Mouse (Mus musculus) liver, postnatal 0 days (tissue): ENCODE data around the gene Mad2l1bp. TPM values are rescaled to one million over a fixed set of nuclear protein-coding genes. Genes with fewer than 3 reads are reported as not detected.

Source experiments
- ATAC-seq: fragments of 200-750 bp; cut with Nextera tagmentation; 2 replicates; pipeline ENCODE4 v1.8.0; 2017; ENCODE audit warnings: mild to moderate bottlenecking, moderate library complexity
- DNase-seq: peaks from one replicate; pipeline ENCODE4 v3.0.0-alpha.2; 2016
- H3K27ac ChIP-seq: fragments of 300-500 bp; sonication (generic); 2 replicates; pipeline ENCODE4 v1.5.1; 2014; ENCODE audit warnings: antibody characterized with exemption, moderate library complexity, mild to moderate bottlenecking, low read depth
- H3K27me3 ChIP-seq: fragments of 300-500 bp; sonication (generic); 2 replicates; pipeline ENCODE4 v1.6.1; 2014; ENCODE audit warnings: low read length, control low read depth, mixed read lengths; ENCODE audit not compliant: insufficient read depth
- H3K36me3 ChIP-seq: fragments of 300-500 bp; sonication (generic); replicated peaks from 2 replicates; pipeline ENCODE4 v1.6.1; 2014; ENCODE audit warnings: mild to moderate bottlenecking, control low read depth, low read length, moderate library complexity, mixed read lengths; ENCODE audit not compliant: insufficient read depth
- H3K4me1 ChIP-seq: fragments of 300-500 bp; sonication (generic); 2 replicates; pipeline ENCODE4 v1.6.1; 2014; ENCODE audit warnings: antibody characterized with exemption, mild to moderate bottlenecking, control low read depth; ENCODE audit not compliant: insufficient read depth
- H3K4me2 ChIP-seq: fragments of 300-500 bp; sonication (generic); 2 replicates; pipeline ENCODE4 v1.6.1; 2014; ENCODE audit warnings: low read depth, mild to moderate bottlenecking, low read length, moderate library complexity, mixed read lengths
- H3K4me3 ChIP-seq: fragments of 300-500 bp; sonication (generic); 2 replicates; pipeline ENCODE4 v1.5.1; 2014; ENCODE audit warnings: low read depth, low read length
- H3K9ac ChIP-seq: fragments of 300-500 bp; sonication (generic); replicated peaks from 2 replicates; pipeline ENCODE4 v1.6.1; 2014; ENCODE audit warnings: mild to moderate bottlenecking, moderate library complexity
- H3K9me3 ChIP-seq: fragments of 300-500 bp; sonication (generic); 2 replicates; pipeline ENCODE4 v1.6.1; 2016; ENCODE audit warnings: mild to moderate bottlenecking, control low read depth, low read length, mixed read lengths
- CTCF ChIP-seq: sonication (generic); IDR thresholded peaks from 2 replicates; pipeline ENCODE4 v1.5.1; 2016; ENCODE audit warnings: antibody characterized with exemption, low read depth
- EP300 ChIP-seq: IDR thresholded peaks from 2 replicates; pipeline ENCODE4 v1.6.1; 2016; ENCODE audit warnings: antibody characterized with exemption, low read depth, mild to moderate bottlenecking
- WGBS: fragments of 180-500 bp; shearing (Covaris S2); extraction: QIAGEN DNeasy Blood & Tissue Kit; methylation state at CpG from one replicate; pipeline ENCODE4 v1.1.7; 2014; ENCODE audit not compliant: insufficient replicate concordance; 5-methylcytosine and 5-hydroxymethylcytosine counted together
- polyA plus RNA-seq: library from polyadenylated mRNA; unstranded; fragments of >200 nt; fragmentation: Nextera tagmentation; extraction: Ambion mirVana; gene quantifications from 2 replicates; pipeline ENCODE4 v1.2.1, GENCODE M21; 2015

The Mad2l1bp gene
- polyA plus RNA-seq, 1 experiment from 2014 or later: 25.3 TPM

DNA sequence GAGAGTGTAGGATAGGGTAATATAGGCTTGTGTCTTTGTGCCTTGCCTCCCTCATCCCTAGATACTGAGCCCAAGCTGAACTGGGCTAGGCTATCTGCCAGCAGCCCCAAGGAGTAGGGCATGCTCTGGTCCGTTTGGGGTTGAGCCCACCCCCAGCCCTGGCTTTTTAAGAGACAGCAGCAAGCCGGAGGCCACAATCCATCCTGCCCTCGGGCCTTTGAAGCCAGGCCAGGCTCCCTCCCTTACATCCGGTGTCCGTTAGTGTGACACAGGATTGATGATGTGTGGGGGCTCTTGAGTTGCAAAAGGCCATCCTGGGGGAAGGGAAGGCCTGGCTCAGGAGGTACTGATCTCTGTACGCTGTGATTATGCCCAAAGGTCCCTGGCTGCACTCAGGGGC is 26.7 kb downstream of the Mad2l1bp start:
- Histone ChIP-seq H3K4me1 (no peaks in the 10 kb centered on the region), H3K4me3 (no peak overlapping the region), H3K27me3 (no peaks in the 10 kb centered on the region), H3K9me3 (no peaks in the 10 kb centered on the region), H3K36me3 (peaks cover 74% of the 10 kb centered on the region), H3K27ac (no peak overlapping the region), H3K4me2 (no peak overlapping the region), H3K9ac (no peak overlapping the region)
- DNase-seq: no peak
- ATAC-seq: no peak
- WGBS: 83% methylated on average over 6 of the region's 6 CpGs
- TF ChIP-seq CTCF: no peak
- TF ChIP-seq EP300: no peak

DNA sequence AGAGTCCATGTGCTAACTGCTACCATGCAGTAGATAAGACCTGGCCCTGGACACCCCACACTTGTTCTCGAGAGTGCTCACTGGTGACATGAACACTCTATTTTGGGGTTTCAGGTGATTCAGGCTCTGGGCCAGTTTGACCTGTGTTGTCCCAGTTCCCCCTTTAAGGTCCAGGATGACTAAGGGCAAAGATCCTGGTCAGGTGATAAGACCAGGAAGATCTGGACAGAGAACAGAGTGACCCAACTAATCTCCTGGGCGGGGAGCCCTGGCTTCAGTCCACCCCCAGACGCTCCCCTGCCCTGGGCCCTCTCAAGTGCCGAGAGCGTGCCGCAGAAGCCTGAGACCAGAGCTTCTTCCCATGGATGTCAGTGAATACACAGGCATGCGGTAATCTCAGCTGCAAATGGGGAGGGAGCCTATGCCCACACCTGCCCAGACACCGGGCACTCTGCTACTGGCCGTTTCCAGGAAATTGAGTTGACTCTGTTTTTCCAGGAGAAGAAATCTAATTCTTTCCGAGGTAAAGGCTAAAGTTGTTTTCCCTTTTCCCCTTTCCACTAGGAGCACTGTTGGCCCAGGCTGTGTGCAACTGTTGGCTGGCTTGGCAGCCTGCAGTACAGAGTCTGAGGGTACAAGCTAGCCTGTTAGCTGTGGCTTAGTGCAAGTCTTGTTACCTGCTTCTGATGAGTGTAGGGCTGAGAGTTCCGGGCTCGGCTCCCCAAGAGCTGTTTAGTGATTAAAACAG is 29.2 kb downstream of the Mad2l1bp start:
- Histone ChIP-seq H3K4me1 (no peaks in the 10 kb centered on the region), H3K9ac (no peak overlapping the region), H3K27ac (no peak overlapping the region), H3K9me3 (no peaks in the 10 kb centered on the region), H3K4me3 (no peak overlapping the region), H3K4me2 (no peak overlapping the region), H3K36me3 (peaks cover 80% of the 10 kb centered on the region), H3K27me3 (no peaks in the 10 kb centered on the region)
- ATAC-seq (no peak), DNase-seq (no peak)
- 86% methylated on average over 12 of the region's 12 CpGs for WGBS
- no peak for TF ChIP-seq EP300
- TF ChIP-seq CTCF: no peak

- WGBS: 93% methylated on average over 4 of the region's 4 CpGs
- no peak for DNase-seq
- no peak for ATAC-seq
- H3K27ac ChIP-seq: no peak overlapping the region
- no peak overlapping the region for H3K4me2 ChIP-seq
- no peaks in the 10 kb centered on the region for H3K27me3 ChIP-seq
- H3K36me3 ChIP-seq: peaks cover 79% of the 10 kb centered on the region
- H3K9ac ChIP-seq: no peak overlapping the region
- no peak overlapping the region for H3K4me3 ChIP-seq
- H3K9me3 ChIP-seq: no peaks in the 10 kb centered on the region
- TF ChIP-seq CTCF (no peak), EP300 (no peak)
- no peaks in the 10 kb centered on the region for H3K4me1 ChIP-seq
Measured at GRCm38 (mm10) chr17:46123285-46123684, 30.1 kb downstream of the Mad2l1bp start.

- no peaks in the 10 kb centered on the region for H3K27me3 ChIP-seq
- DNase-seq (no peak), ATAC-seq (no peak)
- H3K27ac ChIP-seq: no peak overlapping the region
- 93% methylated on average over 4 of the region's 4 CpGs for WGBS
- H3K36me3 ChIP-seq: peaks cover 79% of the 10 kb centered on the region
- TF ChIP-seq EP300 (no peak), CTCF (no peak)
- H3K4me1 ChIP-seq: no peaks in the 10 kb centered on the region
- H3K4me2 ChIP-seq: no peak overlapping the region
- no peak overlapping the region for H3K4me3 ChIP-seq
- H3K9ac ChIP-seq: no peak overlapping the region
- H3K9me3 ChIP-seq: no peaks in the 10 kb centered on the region
Measured at GRCm38 (mm10) chr17:46122791-46123190, 30.6 kb downstream of the Mad2l1bp start.

- peaks cover 53% of the 10 kb centered on the region for H3K36me3 ChIP-seq
Measured at GRCm38 (mm10) chr17:46119641-46120040, 33.7 kb downstream of the Mad2l1bp start.

DNA sequence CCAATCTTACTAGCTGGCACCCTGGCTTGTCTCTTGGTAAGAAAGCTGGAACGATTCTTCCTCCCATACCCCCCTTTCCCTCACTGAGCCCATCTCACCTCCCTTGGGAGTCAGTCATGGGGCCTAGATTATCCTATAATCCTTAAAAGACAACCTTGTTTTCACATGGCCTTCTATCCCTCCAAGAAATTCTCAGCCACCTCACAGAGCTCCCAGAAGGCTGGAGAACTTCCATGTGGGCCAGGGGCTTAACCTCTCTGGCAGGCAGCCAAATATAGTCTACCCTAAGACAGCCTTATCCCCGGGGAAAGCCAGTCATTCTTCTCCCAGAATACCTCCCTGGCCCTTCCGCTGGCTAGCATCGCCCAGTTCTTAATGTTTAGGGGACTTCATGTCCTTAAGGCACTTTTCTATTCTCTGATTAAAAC is 34.9 kb downstream of the Mad2l1bp start:
- no peak for TF ChIP-seq EP300
- no peak for TF ChIP-seq CTCF
- no peak for DNase-seq
- H3K27me3 ChIP-seq: no peaks in the 10 kb centered on the region
- H3K4me2 ChIP-seq: no peak overlapping the region
- no peak overlapping the region for H3K27ac ChIP-seq
- no peak overlapping the region for H3K9ac ChIP-seq
- no peak for ATAC-seq
- peaks cover 42% of the 10 kb centered on the region for H3K36me3 ChIP-seq
- WGBS: 87% methylated on average over 4 of the region's 4 CpGs
- no peaks in the 10 kb centered on the region for H3K4me1 ChIP-seq
- no peaks in the 10 kb centered on the region for H3K9me3 ChIP-seq
- no peak overlapping the region for H3K4me3 ChIP-seq

More at GRCm38 (mm10) chr17:46119641-46120040, 33.7 kb downstream of the Mad2l1bp start:
- DNase-seq (no peak), ATAC-seq (no peak)
- 91% methylated on average over 10 of the region's 10 CpGs for WGBS
- Histone ChIP-seq H3K9me3 (no peaks in the 10 kb centered on the region), H3K4me1 (no peaks in the 10 kb centered on the region), H3K4me2 (no peak overlapping the region), H3K4me3 (no peak overlapping the region), H3K27me3 (no peaks in the 10 kb centered on the region), H3K27ac (no peak overlapping the region), H3K9ac (no peak overlapping the region)
- no peak for TF ChIP-seq CTCF
- TF ChIP-seq EP300: no peak
